Mouse (Mus musculus) forebrain, embryonic 12.5 days (tissue): Measurements from ENCODE around the gene Scn2a. TPM values are rescaled to one million over a fixed set of nuclear protein-coding genes. Genes with fewer than 3 reads are reported as not detected.
"Not testable (repeated sequence)": the region's sequence is repeated elsewhere in the genome, so short reads cannot be mapped to it uniquely, and the experiment has no call there.

ENCODE experiments used
- ATAC-seq: fragments of 200-750 bp; cut with Nextera tagmentation; 2 replicates; pipeline ENCODE4 v1.8.0; 2017; ENCODE audit warnings: moderate TSS enrichment; ENCODE audit not compliant: low FRiP score
- H3K27ac ChIP-seq: fragments of 300-500 bp; sonication (generic); 2 replicates; pipeline ENCODE4 v1.5.1; 2016; ENCODE audit warnings: mild to moderate bottlenecking
- H3K27me3 ChIP-seq: fragments of 300-500 bp; sonication (generic); 2 replicates; pipeline ENCODE4 v1.6.1; 2016; ENCODE audit warnings: mild to moderate bottlenecking
- H3K36me3 ChIP-seq: fragments of 300-500 bp; sonication (generic); replicated peaks from 2 replicates; pipeline ENCODE4 v1.6.1; 2016; ENCODE audit warnings: mild to moderate bottlenecking
- H3K4me1 ChIP-seq: fragments of 300-500 bp; sonication (generic); 2 replicates; pipeline ENCODE4 v1.6.1; 2016
- H3K4me2 ChIP-seq: fragments of 300-500 bp; sonication (generic); 2 replicates; pipeline ENCODE4 v1.6.1; 2016; ENCODE audit warnings: mild to moderate bottlenecking, moderate library complexity
- H3K4me3 ChIP-seq: fragments of 300-500 bp; sonication (generic); replicated peaks from 2 replicates; pipeline ENCODE4 v1.5.1; 2016; ENCODE audit warnings: mild to moderate bottlenecking
- H3K9ac ChIP-seq: fragments of 300-500 bp; sonication (generic); 2 replicates; pipeline ENCODE4 v1.6.1; 2016; ENCODE audit warnings: mild to moderate bottlenecking
- H3K9me3 ChIP-seq: fragments of 300-500 bp; sonication (generic); 2 replicates; pipeline ENCODE4 v1.6.1; 2016
- WGBS: fragments of 180-500 bp; shearing (Covaris S2); methylation state at CpG from one replicate; pipeline ENCODE4 v1.1.7; 2016; 5-methylcytosine and 5-hydroxymethylcytosine counted together
- polyA plus RNA-seq: library from polyadenylated mRNA; unstranded; fragments of >200 nt; fragmentation: Nextera tagmentation; extraction: Ambion mirVana; gene quantifications from 2 replicates; pipeline ENCODE4 v1.2.1, GENCODE M21; 2016

The Scn2a gene
- polyA plus RNA-seq, 1 experiment from 2014 or later = 12.3 TPM

DNA sequence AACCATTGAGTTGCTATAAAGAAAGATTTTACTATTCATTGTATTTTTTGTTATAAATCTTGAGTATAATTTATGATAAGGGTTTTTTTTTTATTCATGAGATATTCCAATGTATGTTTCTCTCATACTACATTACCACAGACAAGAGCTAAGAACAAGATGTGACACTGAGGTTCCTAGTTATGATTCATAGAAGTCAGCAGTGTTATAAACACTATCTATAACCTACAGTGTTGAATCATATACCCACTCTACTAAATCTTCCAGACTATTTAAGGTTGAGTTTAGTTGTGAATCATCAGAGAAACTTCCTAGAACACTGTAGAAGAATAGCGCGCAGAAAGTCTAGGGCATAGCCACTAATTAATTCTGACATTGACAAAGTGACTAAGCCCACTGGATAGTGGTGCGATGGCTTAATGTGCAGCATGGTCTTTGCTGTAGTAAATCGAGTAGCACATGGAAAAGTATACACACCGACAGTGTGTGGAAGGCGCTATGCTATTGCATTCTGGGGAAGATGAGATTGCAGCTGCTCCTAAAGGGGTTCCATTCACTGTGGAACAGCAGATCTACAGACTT, 101.7 kb downstream of the Scn2a start:
- WGBS = 93% methylated on average over 6 of the region's 6 CpGs
- H3K27ac ChIP-seq = no peak overlapping the region
- no peaks in the 10 kb centered on the region for H3K4me1 ChIP-seq
- H3K4me2 ChIP-seq = no peak overlapping the region
- no peak for ATAC-seq
- H3K9me3 ChIP-seq = no peaks in the 10 kb centered on the region
- no peak overlapping the region for H3K9ac ChIP-seq
- no peak overlapping the region for H3K4me3 ChIP-seq
- H3K36me3 ChIP-seq = no peaks in the 10 kb centered on the region
- H3K27me3 ChIP-seq = no peaks in the 10 kb centered on the region

GRCm38 (mm10) chr2:65745400-65745799, 124.8 kb downstream of the Scn2a start:
- no peaks in the 10 kb centered on the region for H3K9me3 ChIP-seq
- no peaks in the 10 kb centered on the region for H3K4me1 ChIP-seq
- 90% methylated on average over 5 of the region's 5 CpGs for WGBS
- no peak overlapping the region for H3K4me2 ChIP-seq
- H3K36me3 ChIP-seq = no peaks in the 10 kb centered on the region; the same call in 1 of the 2 replicates
- no peaks in the 10 kb centered on the region for H3K27me3 ChIP-seq
- no peak overlapping the region for H3K9ac ChIP-seq
- ATAC-seq = no peak
- H3K27ac ChIP-seq = no peak overlapping the region
- no peak overlapping the region for H3K4me3 ChIP-seq

GRCm38 (mm10) chr2:65782442-65782841, 161.9 kb downstream of the Scn2a start:
- no peaks in the 10 kb centered on the region for H3K27me3 ChIP-seq
- ATAC-seq = no peak
- H3K4me1 ChIP-seq = no peaks in the 10 kb centered on the region
- H3K9ac ChIP-seq = no peak overlapping the region
- no peak overlapping the region for H3K4me2 ChIP-seq
- no peaks in the 10 kb centered on the region for H3K9me3 ChIP-seq
- H3K27ac ChIP-seq = no peak overlapping the region
- H3K4me3 ChIP-seq = no peak overlapping the region
- no peaks in the 10 kb centered on the region for H3K36me3 ChIP-seq
- 80% methylated on average over 7 of the region's 7 CpGs for WGBS

DNA sequence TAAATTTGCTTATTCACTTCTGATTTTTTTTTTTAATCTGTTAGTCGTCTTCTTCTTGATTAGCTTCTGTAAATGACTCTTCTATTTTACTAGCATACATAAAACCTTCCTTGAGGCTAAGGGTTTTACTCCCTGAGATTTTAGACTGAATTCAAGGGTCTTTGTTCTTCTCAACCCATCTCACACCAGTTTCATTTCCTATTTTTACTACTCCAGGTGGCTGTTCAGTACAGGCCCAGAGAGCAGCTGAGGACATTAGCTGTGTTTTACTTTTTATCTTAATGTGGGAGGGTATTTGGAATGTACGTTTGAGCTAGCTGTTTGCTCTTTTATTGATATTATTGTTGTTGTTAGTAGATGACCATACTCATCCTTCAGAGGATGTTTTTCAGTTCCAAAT, 162.8 kb downstream of the Scn2a start:
- Histone ChIP-seq H3K9ac (no peak overlapping the region), H3K4me2 (no peak overlapping the region), H3K4me3 (no peak overlapping the region), H3K4me1 (no peaks in the 10 kb centered on the region), H3K36me3 (no peaks in the 10 kb centered on the region), H3K27ac (no peak overlapping the region), H3K27me3 (no peaks in the 10 kb centered on the region), H3K9me3 (no peaks in the 10 kb centered on the region)
- no peak for ATAC-seq
- WGBS = 84% methylated on average over 2 of the region's 2 CpGs

DNA sequence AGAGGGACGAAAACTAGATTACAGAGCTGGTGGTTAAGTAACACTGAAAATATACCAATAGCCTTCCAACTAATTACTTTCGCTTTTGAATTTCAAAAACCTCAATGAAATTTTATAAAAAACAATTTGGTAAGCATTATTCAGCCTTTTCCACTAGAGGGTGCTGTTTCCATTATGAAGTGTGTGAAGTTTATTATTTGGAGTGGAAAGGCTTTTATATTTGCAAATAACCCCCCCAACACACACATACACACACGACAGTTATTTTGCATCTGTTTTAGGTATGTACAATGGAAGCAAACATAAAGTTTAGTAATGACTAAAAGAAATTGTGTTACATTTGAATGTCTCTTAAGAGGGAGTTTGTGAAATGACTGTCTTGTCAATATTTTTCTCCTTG, 171.9 kb downstream of the Scn2a start:
- Histone ChIP-seq H3K4me2 (no peak overlapping the region), H3K4me1 (no peaks in the 10 kb centered on the region), H3K27ac (no peak overlapping the region), H3K27me3 (no peaks in the 10 kb centered on the region), H3K36me3 (no peaks in the 10 kb centered on the region), H3K9me3 (peaks cover 24% of the 10 kb centered on the region), H3K9ac (no peak overlapping the region), H3K4me3 (no peak overlapping the region)
- 33% methylated on average over 3 of the region's 3 CpGs for WGBS
- ATAC-seq = no peak

GRCm38 (mm10) chr2:65793593-65793992, 173.0 kb downstream of the Scn2a start:
- Histone ChIP-seq H3K27me3 (no peaks in the 10 kb centered on the region), H3K9ac (no peak overlapping the region)
- WGBS = 83% methylated on average over 2 of the region's 2 CpGs

DNA sequence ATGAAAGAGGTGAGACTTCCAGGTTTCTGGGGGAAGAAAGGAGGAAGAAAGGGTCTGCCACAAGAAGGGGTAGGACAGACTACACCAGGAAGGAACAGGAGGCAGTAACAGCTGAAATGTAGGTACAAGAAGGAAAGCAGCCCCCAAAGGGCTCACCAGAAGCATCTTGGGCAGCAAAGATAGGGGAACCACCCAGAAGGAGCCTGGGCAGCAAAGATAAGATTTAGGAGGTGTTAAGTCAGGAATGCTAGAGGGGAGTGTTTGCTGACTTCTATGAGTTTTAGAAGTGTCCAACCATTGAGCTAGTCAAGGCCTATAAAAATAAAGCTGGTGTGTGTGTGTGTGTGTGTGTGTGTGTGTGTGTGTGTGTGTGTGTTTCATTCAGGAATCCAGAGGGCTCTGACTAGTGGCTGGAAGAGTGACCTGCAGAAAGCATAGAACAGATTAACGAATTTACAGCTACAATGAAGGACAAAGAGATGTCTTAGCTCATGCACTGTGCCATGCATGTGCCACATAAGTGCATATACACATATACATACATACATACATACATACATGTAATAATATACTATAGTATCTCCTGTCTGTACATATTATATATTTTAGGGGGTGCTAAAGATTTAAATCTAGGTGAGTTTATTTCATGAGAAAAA, 180.6 kb downstream of the Scn2a start:
- Histone ChIP-seq H3K27me3 (no peaks in the 10 kb centered on the region), H3K4me1 (no peaks in the 10 kb centered on the region), H3K4me2 (no peak overlapping the region), H3K27ac (no peak overlapping the region), H3K4me3 (no peak overlapping the region), H3K36me3 (no peaks in the 10 kb centered on the region), H3K9me3 (peaks cover 8% of the 10 kb centered on the region), H3K9ac (no peak overlapping the region)
- WGBS = 82% methylated on average over 1 of the region's 1 CpGs
- no peak for ATAC-seq

More at GRCm38 (mm10) chr2:65793593-65793992, 173.0 kb downstream of the Scn2a start:
- Histone ChIP-seq H3K4me1 (no peaks in the 10 kb centered on the region), H3K27ac (no peak overlapping the region), H3K4me3 (no peak overlapping the region), H3K4me2 (no peak overlapping the region), H3K36me3 (no peaks in the 10 kb centered on the region), H3K9me3 (peaks cover 24% of the 10 kb centered on the region)
- 0 out of 2 replicates have a peak, but pooled peaks have one; percentile 23 for ATAC-seq

GRCm38 (mm10) chr2:65806556-65806955, 186.0 kb downstream of the Scn2a start:
- Histone ChIP-seq H3K4me2 (no peak overlapping the region), H3K4me1 (no peaks in the 10 kb centered on the region), H3K27ac (no peak overlapping the region), H3K27me3 (no peaks in the 10 kb centered on the region), H3K36me3 (no peaks in the 10 kb centered on the region), H3K4me3 (no peak overlapping the region), H3K9ac (no peak overlapping the region), H3K9me3 (no peaks in the 10 kb centered on the region)
- WGBS = 93% methylated on average over 6 of the region's 6 CpGs
- no peak for ATAC-seq

- not testable (repeated sequence) for H3K4me2 ChIP-seq
- 80% methylated on average over 6 of the region's 6 CpGs for WGBS
Observed at GRCm38 (mm10) chr2:65811203-65811602, 190.6 kb downstream of the Scn2a start.

More at GRCm38 (mm10) chr2:65811203-65811602, 190.6 kb downstream of the Scn2a start:
- H3K36me3 ChIP-seq, H3K9ac ChIP-seq, H3K4me1 ChIP-seq, H3K27ac ChIP-seq, H3K4me3 ChIP-seq, ATAC-seq, H3K27me3 ChIP-seq, H3K9me3 ChIP-seq: not testable (repeated sequence)

Other genes starting within 250 kb of the Scn2a start
- gene Scn3a, start 53.1 kb upstream of the Scn2a start, polyA plus RNA-seq = 38.0 and 40.8 TPM in 2 replicates
- gene Csrnp3, start 225.0 kb downstream of the Scn2a start, polyA plus RNA-seq = 29.0 and 30.0 TPM in 2 replicates